Mouse (Mus musculus) heart, embryonic 15.5 days (tissue): ENCODE data around the gene Plekhj1. TPM values are rescaled to one million over a fixed set of nuclear protein-coding genes. Genes with fewer than 3 reads are reported as not detected.

ENCODE experiments used
- ATAC-seq: fragments of 200-750 bp; cut with Nextera tagmentation; replicated peaks from 2 replicates; pipeline ENCODE4 v1.8.0; 2017; ENCODE audit warnings: low read depth, moderate TSS enrichment; ENCODE audit not compliant: insufficient number of reproducible peaks, insufficient read depth, low FRiP score
- H3K27ac ChIP-seq: fragments of 300-500 bp; sonication (generic); 2 replicates; pipeline ENCODE4 v1.5.1; 2015; ENCODE audit warnings: mild to moderate bottlenecking, inconsistent platforms
- H3K27me3 ChIP-seq: fragments of 300-500 bp; sonication (generic); 2 replicates; pipeline ENCODE4 v1.6.1; 2015; ENCODE audit warnings: inconsistent platforms
- H3K36me3 ChIP-seq: fragments of 300-500 bp; sonication (generic); 2 replicates; pipeline ENCODE4 v1.6.1; 2015; ENCODE audit warnings: mild to moderate bottlenecking, inconsistent platforms
- H3K4me1 ChIP-seq: fragments of 300-500 bp; sonication (generic); replicated peaks from 2 replicates; pipeline ENCODE4 v1.6.1; 2015; ENCODE audit warnings: inconsistent platforms
- H3K4me2 ChIP-seq: fragments of 300-500 bp; sonication (generic); 2 replicates; pipeline ENCODE4 v1.6.1; 2015; ENCODE audit warnings: inconsistent platforms, mild to moderate bottlenecking, moderate library complexity
- H3K4me3 ChIP-seq: fragments of 300-500 bp; sonication (generic); 2 replicates; pipeline ENCODE4 v1.5.1; 2015; ENCODE audit warnings: mild to moderate bottlenecking, inconsistent platforms
- H3K9ac ChIP-seq: fragments of 300-500 bp; sonication (generic); 2 replicates; pipeline ENCODE4 v1.6.1; 2015; ENCODE audit warnings: mild to moderate bottlenecking, inconsistent platforms
- H3K9me3 ChIP-seq: fragments of 300-500 bp; sonication (generic); replicated peaks from 2 replicates; pipeline ENCODE4 v1.6.1; 2016; ENCODE audit warnings: inconsistent platforms
- WGBS: fragments of 180-500 bp; shearing (Covaris S2); methylation state at CpG from one replicate; pipeline ENCODE4 v1.1.7; 2015; ENCODE audit warnings: mixed read lengths; 5-methylcytosine and 5-hydroxymethylcytosine counted together
- polyA plus RNA-seq: library from polyadenylated mRNA; unstranded; fragments of >200 nt; fragmentation: Nextera tagmentation; extraction: Ambion mirVana; gene quantifications from 2 replicates; pipeline ENCODE4 v1.2.1, GENCODE M21; 2015

The Plekhj1 gene
- polyA plus RNA-seq, 1 experiment from 2014 or later, result 65.2 TPM

DNA sequence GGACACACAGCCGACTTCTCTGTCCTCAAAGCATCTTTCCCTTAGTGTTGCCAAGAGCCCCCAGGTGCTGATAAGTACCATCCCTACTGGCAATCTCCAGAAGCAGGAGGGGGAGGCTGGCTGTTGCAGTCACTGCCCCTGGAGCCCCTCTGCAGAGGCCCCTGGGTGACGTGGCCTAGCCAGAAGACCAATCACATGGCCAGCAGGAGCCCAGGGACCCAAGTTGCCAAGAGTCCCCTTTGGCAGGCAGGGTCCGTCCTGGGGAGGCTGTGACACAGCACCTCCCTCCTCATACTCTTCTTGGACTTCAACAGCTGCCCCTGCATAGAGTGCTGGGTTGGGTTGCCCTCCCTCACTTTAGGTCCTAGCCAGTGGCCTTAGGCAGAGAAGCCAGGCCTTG is 4.6 kb upstream of the Plekhj1 start:
- Histone ChIP-seq H3K27me3 (no peaks in the 10 kb centered on the region), H3K4me2 (no peak overlapping the region), H3K4me1 (peaks cover 52% of the 10 kb centered on the region), H3K4me3 (no peak overlapping the region), H3K27ac (no peak overlapping the region), H3K9me3 (no peaks in the 10 kb centered on the region), H3K9ac (no peak overlapping the region), H3K36me3 (peaks cover 36% of the 10 kb centered on the region)
- WGBS, result 66% methylated on average over 3 of the region's 3 CpGs
- ATAC-seq, result no peak

DNA sequence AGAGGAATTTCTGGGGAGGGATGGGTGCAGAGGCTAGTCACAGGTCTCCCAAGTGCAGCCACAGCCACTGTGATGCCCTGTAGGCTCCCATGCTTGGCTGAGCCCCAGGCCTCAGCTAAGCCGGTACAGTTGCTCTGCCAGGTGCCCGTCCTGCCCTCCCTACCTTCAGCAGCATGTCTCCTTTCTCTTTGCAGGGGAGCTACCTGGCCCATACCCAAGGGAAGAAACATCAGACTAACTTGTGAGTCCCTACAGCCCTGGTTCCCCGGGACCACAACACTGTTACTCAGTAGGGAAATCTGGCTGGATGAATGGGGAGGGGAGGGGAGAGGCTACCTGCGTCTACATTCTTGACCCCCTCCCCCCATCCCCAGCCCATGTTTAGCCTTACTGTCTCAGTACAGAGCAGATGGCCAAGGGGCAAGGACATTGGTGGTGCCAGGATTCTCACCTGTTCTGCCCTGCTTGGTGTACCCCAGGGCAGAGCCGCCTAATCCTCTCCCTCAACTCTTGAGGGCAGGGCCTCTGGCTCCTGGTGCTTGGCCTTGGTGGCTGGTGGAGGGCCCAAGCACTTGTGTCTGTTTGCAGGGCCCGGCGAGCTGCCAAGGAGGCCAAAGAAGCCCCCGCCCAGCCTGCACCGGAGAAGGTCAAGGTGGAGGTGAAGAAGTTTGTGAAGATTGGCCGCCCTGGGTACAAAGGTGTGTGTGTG is 3.9 kb upstream of the Plekhj1 start:
- H3K27ac ChIP-seq, result no peak overlapping the region
- WGBS, result 91% methylated on average over 10 of the region's 10 CpGs
- no peak overlapping the region for H3K4me2 ChIP-seq
- no peak for ATAC-seq
- no peak overlapping the region for H3K9ac ChIP-seq
- H3K4me1 ChIP-seq, result peaks cover 45% of the 10 kb centered on the region
- H3K4me3 ChIP-seq, result no peak overlapping the region
- H3K36me3 ChIP-seq, result peaks cover 36% of the 10 kb centered on the region
- H3K27me3 ChIP-seq, result no peaks in the 10 kb centered on the region
- H3K9me3 ChIP-seq, result no peaks in the 10 kb centered on the region

DNA sequence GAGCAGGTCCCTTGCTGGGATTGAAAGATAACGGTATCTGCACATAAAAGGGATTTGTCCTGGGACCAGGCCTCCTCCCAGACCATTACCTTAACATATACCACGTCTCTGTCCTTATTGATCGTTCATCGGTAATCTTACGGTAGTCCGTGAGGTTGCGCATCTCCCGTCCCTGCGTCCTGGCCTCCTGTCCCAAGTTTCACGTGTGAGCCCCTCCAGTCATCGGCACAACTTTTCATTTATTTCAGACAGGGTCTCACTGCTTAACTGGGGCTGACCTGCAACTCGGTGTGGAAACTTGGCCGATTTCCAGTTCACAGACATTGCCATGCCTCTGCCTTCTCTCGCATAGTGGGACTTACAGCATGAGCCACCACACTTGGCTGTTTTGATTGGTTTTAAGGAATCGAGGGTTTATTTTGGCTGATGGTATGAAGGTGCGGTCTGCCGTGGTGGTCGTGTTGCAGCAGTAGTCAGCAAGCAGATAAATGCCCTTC is 692 bp upstream of the Plekhj1 start:
- Histone ChIP-seq H3K4me1 (peaks cover 31% of the 10 kb centered on the region), H3K9me3 (no peaks in the 10 kb centered on the region), H3K36me3 (peaks cover 46% of the 10 kb centered on the region), H3K27ac (peak overlapping the region; percentile 91), H3K27me3 (no peaks in the 10 kb centered on the region), H3K9ac (peak overlapping the region; percentile 85), H3K4me2 (peak overlapping the region; percentile 69), H3K4me3 (peak overlapping the region; percentile 77)
- WGBS, result 1% methylated on average over 18 of the region's 18 CpGs
- ATAC-seq, result no peak

DNA sequence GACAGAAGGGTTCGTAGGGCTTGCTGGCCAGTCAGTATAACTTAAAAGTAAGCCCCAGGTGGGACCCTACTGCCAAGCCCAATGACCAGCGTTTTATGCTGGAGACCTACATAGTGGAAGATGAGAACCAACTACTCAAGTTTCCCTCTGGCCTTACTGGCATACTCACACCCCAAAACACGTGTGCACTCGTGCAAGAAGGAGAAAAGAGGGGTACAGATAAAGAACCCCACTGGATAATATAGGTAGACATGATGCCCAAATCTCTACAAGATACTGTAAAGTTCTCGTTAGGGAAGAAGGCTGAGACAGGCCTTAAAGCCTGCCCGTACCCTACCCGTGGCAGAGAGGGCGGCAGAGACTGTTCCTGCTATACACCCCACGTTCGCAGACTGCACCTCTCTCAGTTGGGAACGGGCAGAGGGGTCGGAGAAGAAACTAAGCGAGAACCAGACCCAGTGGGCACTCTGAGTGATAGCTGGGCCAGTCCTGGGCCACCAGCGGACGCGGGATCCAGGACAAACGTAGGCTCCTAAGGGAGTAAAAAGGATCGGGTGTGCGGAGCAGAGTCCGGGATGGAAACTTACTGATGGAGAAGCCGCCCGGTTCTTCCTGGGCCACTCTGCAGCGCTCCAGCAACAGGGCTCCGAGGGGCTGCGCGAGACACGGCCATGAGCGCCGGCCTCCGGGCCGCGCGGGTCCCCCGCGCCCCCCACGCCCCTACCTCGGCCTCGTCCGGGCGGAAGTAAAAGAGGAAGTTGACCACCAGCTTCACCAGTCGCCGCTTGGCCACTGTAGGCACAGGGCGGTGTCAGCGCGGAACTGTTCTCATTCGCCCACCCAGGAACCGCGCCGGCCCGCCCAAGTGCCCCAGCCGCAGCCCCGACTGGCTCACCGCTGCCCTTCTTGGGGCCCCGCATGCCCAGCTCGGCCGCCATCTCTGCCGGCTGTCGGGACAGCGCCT is 958 bp downstream of the Plekhj1 start:
- Histone ChIP-seq H3K27me3 (no peaks in the 10 kb centered on the region), H3K4me3 (peak overlapping the region; percentile 77), H3K4me2 (peak overlapping the region; percentile 69), H3K9me3 (no peaks in the 10 kb centered on the region), H3K27ac (peak overlapping the region; percentile 91), H3K36me3 (peaks cover 45% of the 10 kb centered on the region), H3K9ac (peak overlapping the region; percentile 85), H3K4me1 (peaks cover 40% of the 10 kb centered on the region)
- ATAC-seq, result peak; percentile 58
- 4% methylated on average over 52 of the region's 59 CpGs for WGBS

DNA sequence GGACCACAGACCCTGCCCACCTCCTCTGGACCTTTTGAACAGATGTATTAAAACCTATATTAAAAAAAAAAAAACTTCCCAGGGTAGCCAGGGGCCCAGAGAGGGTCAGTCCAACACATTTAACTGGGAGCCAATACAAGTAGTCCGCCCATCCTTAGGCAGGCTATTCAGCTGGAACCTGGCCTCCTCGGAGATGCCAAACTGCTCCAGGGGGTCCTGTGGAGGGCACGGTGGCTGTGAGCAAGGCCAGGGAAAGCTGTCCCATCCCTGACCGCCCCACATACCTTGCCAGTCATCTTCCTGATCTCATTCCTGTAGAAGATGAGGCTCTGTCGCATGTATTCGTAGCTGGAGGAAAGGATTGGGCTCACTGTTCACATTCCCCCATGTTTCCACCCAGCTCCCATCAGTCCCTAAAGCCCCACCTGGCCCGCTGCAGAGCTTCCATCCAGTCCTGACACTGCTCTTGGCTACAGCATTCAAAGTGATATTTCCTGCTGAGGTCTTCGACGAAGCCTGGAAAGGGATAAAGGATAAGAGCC is 2.0 kb downstream of the Plekhj1 start:
- no peaks in the 10 kb centered on the region for H3K27me3 ChIP-seq
- H3K36me3 ChIP-seq, result peaks cover 42% of the 10 kb centered on the region
- no peaks in the 10 kb centered on the region for H3K9me3 ChIP-seq
- H3K9ac ChIP-seq, result peak overlapping the region; percentile 85; the same call in 1 of the 2 replicates
- no peak overlapping the region; the same call in 1 of the 2 replicates for H3K27ac ChIP-seq
- peak overlapping the region; percentile 77; the same call in 1 of the 2 replicates for H3K4me3 ChIP-seq
- peaks cover 51% of the 10 kb centered on the region for H3K4me1 ChIP-seq
- H3K4me2 ChIP-seq, result peak overlapping the region; percentile 69
- ATAC-seq, result no peak
- 77% methylated on average over 9 of the region's 9 CpGs for WGBS

DNA sequence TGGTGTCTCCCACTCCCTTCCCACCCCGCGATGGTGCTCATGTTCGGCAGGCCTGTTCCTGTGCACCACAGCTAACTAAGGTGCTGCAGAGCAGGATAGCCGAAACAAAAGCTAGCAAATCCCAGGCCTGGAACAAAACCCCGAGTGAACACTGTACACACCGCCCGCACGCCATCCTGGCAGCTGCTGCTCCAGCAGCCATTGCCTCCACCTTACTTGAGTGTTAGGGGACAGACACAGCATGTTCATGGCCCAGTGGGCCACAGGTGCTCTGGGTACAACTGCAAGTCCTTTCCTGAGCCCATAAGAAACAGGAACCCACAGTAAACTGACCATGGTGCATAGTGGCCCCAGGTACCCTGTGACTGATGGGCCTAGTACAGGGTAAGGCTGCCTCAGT is 3.7 kb downstream of the Plekhj1 start:
- peaks cover 53% of the 10 kb centered on the region for H3K36me3 ChIP-seq
- WGBS, result 87% methylated on average over 8 of the region's 8 CpGs

DNA sequence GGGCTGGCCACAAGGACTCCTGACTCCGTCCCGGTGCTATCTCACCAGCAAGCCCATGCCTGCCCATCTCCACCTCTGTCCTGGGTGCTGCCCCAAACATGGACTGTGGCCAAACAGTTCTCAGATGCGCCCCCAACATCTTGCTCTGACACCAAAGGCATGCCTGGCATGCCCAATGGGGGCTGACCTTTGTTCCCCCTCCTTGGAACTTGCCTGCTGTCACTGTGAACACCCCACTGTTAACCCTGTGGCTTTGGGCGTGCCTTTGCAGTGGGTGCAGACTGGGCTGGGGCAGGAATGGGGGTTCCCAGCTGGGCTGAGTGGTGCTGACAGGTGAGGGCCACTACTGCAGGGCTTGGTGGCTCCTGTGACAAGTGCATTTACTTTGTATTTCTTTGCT is 4.6 kb downstream of the Plekhj1 start:
- ATAC-seq, result no peak
- Histone ChIP-seq H3K27me3 (no peaks in the 10 kb centered on the region), H3K4me3 (no peak overlapping the region), H3K4me1 (peaks cover 44% of the 10 kb centered on the region), H3K4me2 (no peak overlapping the region), H3K36me3 (peaks cover 61% of the 10 kb centered on the region), H3K27ac (no peak overlapping the region), H3K9ac (no peak overlapping the region), H3K9me3 (no peaks in the 10 kb centered on the region)
- 77% methylated on average over 4 of the region's 4 CpGs for WGBS

More for the DNA sequence above, 3.7 kb downstream of the Plekhj1 start:
- Histone ChIP-seq H3K4me1 (peaks cover 49% of the 10 kb centered on the region), H3K4me3 (no peak overlapping the region), H3K27ac (no peak overlapping the region), H3K4me2 (no peak overlapping the region), H3K27me3 (no peaks in the 10 kb centered on the region), H3K9ac (no peak overlapping the region), H3K9me3 (no peaks in the 10 kb centered on the region)
- no peak for ATAC-seq

DNA sequence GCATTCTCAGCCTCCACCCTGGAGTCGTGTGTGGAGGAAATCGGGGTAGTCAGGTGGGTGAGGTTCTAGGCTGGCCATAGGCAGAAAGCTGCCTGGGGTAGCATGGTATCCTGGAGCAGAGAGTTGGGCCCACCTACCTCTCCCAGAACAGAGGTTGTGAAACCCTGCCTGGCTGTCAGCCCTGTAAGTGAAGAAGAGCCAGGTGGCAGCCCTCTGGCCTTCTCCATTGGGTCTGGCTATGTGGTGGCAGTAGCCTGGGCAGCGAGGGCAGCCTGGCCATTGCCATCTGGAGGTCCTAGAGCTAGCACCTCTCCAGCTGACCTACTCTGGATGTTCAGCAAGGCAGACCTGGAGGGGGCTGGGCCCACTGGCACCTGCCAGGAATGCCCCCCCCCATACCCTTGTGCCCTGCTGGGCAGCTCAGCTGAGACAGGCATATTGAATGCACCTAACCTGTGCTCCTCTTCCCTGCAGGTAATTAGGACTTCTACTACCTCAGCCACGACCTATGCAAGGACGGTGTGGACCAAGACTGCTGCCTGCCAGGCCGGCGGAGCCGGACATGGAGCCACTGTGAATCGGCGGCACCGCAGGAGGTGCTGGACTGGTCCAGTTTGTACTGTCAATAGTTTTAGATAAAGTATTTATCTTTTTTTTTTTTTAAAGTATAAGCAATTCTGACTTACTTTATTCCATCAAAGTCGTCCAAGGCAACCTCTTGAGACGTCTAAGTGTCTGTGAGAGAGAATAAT is 5.2 kb downstream of the Plekhj1 start:
- Histone ChIP-seq H3K4me2 (no peak overlapping the region), H3K27me3 (no peaks in the 10 kb centered on the region), H3K27ac (0 out of 2 replicates have a peak overlapping the region, but pooled peaks have one; percentile 77), H3K9me3 (no peaks in the 10 kb centered on the region), H3K4me1 (peaks cover 44% of the 10 kb centered on the region), H3K9ac (no peak overlapping the region), H3K4me3 (no peak overlapping the region), H3K36me3 (peaks cover 67% of the 10 kb centered on the region)
- 88% methylated on average over 13 of the region's 13 CpGs for WGBS
- ATAC-seq, result no peak

DNA sequence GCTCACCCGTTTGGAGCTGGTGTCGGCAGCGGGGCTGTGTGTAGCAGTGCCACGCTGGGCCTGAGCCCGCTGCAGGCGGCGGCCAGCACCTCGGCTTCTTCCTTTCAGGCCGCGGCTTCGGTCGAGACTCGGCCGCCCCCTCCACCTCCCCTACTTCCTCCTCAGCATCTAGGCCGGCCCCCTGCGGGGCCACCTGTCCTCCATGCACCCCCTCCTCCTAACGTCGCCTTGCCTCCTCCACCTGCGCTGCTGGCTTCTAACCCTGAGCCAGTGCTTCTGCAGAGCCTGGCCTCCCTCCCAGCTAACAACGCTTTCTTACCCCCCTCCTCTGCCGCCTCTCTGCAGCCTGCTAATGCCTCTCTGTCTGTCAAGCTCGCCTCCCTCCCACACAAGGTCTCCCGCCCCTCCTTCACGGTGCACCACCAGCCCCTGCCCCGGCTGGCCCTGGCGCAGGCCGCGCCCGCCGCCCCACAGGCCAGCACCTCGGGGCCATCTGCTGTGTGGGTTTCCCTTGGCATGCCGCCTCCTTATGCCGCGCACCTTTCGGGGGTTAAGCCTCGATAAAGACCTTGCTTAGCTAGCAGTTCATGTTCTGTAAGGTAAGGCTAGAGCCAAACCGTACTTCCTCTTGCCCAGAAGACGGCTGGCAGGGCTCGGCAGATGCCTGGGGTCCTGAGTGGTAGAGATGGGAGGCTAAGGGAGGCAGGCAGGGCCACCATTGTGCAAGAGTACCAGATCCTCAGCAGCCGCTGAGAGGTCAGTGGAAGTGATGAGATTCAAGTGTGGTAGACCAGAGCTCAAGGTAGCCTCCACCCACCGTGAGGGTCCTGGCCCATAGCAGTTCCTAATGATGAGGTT is 6.0 kb downstream of the Plekhj1 start:
- peak overlapping the region; percentile 16; the same call in 1 of the 2 replicates for H3K9ac ChIP-seq
- H3K27ac ChIP-seq, result peak overlapping the region; percentile 77
- no peak overlapping the region for H3K4me3 ChIP-seq
- H3K4me2 ChIP-seq, result 0 out of 2 replicates have a peak overlapping the region, but pooled peaks have one; percentile 1
- 70% methylated on average over 41 of the region's 41 CpGs for WGBS
- peaks cover 48% of the 10 kb centered on the region for H3K4me1 ChIP-seq
- ATAC-seq, result no peak
- H3K27me3 ChIP-seq, result no peaks in the 10 kb centered on the region
- H3K36me3 ChIP-seq, result peaks cover 75% of the 10 kb centered on the region
- H3K9me3 ChIP-seq, result no peaks in the 10 kb centered on the region
